Mouse (Mus musculus) MEL (cell line): ENCODE data around the gene Ly6g6c.

Experiments
- GATA1 ChIP-seq: IDR thresholded peaks from 2 replicates; pipeline ENCODE4 v1.6.1; 2011; ENCODE audit warnings: low read depth, low read length, improper control_type of control experiment
- HCFC1 ChIP-seq: IDR thresholded peaks from 2 replicates; pipeline ENCODE4 v1.6.1; 2012; ENCODE audit warnings: low read depth, mild to moderate bottlenecking, inconsistent platforms, low read length, improper control_type of control experiment, moderate library complexity
- MYC ChIP-seq: IDR thresholded peaks from 2 replicates; pipeline ENCODE4 v1.6.1; 2011; ENCODE audit warnings: low read depth, mild to moderate bottlenecking, low read length, improper control_type of control experiment, moderate library complexity
- NRF1 ChIP-seq: IDR thresholded peaks from 2 replicates; pipeline ENCODE4 v1.6.1; 2014; ENCODE audit warnings: low read depth, mild to moderate bottlenecking, inconsistent platforms, low read length, improper control_type of control experiment, moderate library complexity; ENCODE audit not compliant: poor library complexity, insufficient read depth, severe bottlenecking
- POLR2A ChIP-seq, 2 experiments: IDR thresholded peaks; 2 replicates each; pipeline ENCODE4 v1.6.1; 2011 to 2012; ENCODE audit warnings: low read length in 2 of 2, mild to moderate bottlenecking in 2 of 2, control low read depth in 1 of 2, improper control_type of control experiment in 1 of 2, low read depth in 1 of 2, moderate library complexity in 1 of 2; ENCODE audit not compliant: control insufficient read depth in 1 of 2, insufficient read depth in 1 of 2, poor library complexity in 1 of 2
- USF1 ChIP-seq: IDR thresholded peaks from 2 replicates; pipeline ENCODE4 v1.6.1; 2014; ENCODE audit warnings: low read depth, mild to moderate bottlenecking, inconsistent platforms, low read length, improper control_type of control experiment, moderate library complexity
- ZC3H11A ChIP-seq: IDR thresholded peaks from 2 replicates; pipeline ENCODE4 v1.6.1; 2012; ENCODE audit warnings: low read depth, mild to moderate bottlenecking, inconsistent platforms, low read length, improper control_type of control experiment
- ZMIZ1 ChIP-seq: IDR thresholded peaks from 2 replicates; pipeline ENCODE4 v1.6.1; 2012; ENCODE audit warnings: low read depth, mild to moderate bottlenecking, inconsistent platforms, low read length, improper control_type of control experiment, moderate library complexity

DNA sequence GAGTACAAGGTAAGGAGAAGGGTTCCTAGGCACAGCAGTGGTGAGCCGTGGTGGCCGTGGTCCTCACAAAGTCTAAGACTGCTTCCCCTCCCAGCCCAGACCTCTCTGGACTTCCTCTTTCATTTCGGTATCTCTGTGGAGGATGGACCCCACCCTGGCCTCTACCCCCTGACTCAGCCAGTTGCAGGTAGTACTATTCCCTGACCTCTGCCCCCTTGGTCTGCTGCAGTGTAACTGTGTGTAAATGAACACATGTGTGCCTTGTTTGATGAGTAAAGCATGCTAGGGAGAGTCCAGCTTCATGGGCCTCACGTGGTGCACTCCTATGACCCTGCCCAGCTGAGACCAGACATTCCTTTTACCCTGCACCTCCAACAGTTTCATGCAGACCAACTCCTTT is 41.4 kb upstream of the Ly6g6c start:
- TF ChIP-seq POLR2A (IDR thresholded peaks at IDR 0.05; ENCODE audit: control insufficient read depth in 1 of 2, insufficient read depth in 1 of 2, low read depth in 1 of 2, low read length in 2 of 2, poor library complexity in 1 of 2): peak in 1 of 2 experiments; percentile 61; a peak in 2 of 4 replicates
- no peak for TF ChIP-seq NRF1
- TF ChIP-seq MYC: peak; percentile 33; the same call in 1 of the 2 replicates
- peak; percentile 22; the same call in 1 of the 2 replicates for TF ChIP-seq ZMIZ1
- TF ChIP-seq HCFC1: no peak
- TF ChIP-seq ZC3H11A: no peak
- peak; percentile 66 for TF ChIP-seq USF1
- TF ChIP-seq GATA1: no peak
